Mouse (Mus musculus) T-helper 17 cell (primary cell): ENCODE measurements around the gene Zfp775.

Source experiments
- in situ Hi-C, 2 experiments: fragments of 300-600 bp; cut with MboI, MseI; formaldehyde crosslinking; loops; 1 replicate in 1 of 2; 2 replicates in 1 of 2; pipeline ENCODE4 v1.15.1; 2025; ENCODE audit warnings: high pct_unique_total_duplicates in 2 of 2

The Zfp775 gene

GRCm38 (mm10) chr6:48626984-48627383, 25.1 kb downstream of the Zfp775 start:
- in situ Hi-C loops, result loop anchor here (5.0 to 10.0 kb wide), 3 partner anchors 450 to 1378 kb away; no protein-coding TSS in a partner anchor

DNA sequence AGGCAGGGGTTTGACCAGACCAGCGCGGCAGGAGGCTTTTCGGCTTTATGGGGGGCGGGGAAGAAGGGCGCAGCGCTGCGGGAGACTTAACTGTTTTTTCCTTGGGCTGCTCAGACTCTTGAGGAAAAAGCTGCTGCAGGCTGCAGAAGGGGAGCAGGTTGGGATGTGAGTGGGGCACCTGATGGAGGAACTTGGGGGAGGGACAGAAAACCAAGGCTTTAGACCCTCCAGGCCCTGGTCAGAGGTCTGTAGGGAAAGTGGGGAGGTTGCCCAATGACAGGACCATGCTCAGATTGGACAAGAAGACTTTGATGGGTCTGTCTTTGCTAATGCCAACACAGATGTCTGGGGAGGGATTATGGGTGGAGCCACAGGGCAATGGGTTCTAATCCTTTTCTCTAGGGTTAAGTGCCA, 25.7 kb downstream of the Zfp775 start:
- in situ Hi-C loops, result loop anchor here (5.0 to 10.0 kb wide), 3 partner anchors 450 to 1377 kb away; no protein-coding TSS in a partner anchor

- in situ Hi-C loops, result loop anchor here (5.0 to 10.0 kb wide), 3 partner anchors 451 to 1376 kb away; no protein-coding TSS in a partner anchor
Observed at GRCm38 (mm10) chr6:48628377-48628776, 26.5 kb downstream of the Zfp775 start.

GRCm38 (mm10) chr6:48628808-48629660, 27.2 kb downstream of the Zfp775 start:
- in situ Hi-C loops, result loop anchor here (5.0 to 10.0 kb wide), 3 partner anchors 452 to 1376 kb away; no protein-coding TSS in a partner anchor

DNA sequence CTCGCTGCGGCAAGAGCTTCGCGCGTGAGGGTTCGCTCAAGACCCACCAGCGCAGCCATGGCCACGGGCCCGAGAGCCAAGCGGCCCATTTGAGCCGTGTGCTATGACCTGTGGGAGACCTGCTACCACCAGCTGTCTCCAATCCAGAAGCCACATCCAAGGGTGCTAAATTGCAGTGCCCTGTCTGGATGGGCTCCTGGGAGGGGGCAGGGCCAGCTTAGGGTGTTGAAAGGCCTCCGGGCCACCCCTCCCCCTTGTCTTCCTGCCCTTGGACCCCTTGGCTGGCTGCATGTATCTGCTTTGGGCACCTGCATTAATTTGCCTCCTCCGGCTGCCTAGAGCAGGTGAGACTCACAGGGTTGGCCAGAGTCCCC, 27.8 kb downstream of the Zfp775 start:
- in situ Hi-C loops, result loop anchor here (5.0 to 10.0 kb wide), 5 partner anchors 92 to 1375 kb away; partner anchors contain the start of gene Atp6v0e2 (in 1 of the 2)

- in situ Hi-C loops, result loop anchor here (5.0 to 10.0 kb wide), 2 partner anchors 94 to 446 kb away; partner anchors contain the start of gene Atp6v0e2 (in 1 of the 2)
Observed at GRCm38 (mm10) chr6:48630831-48631230, 29.0 kb downstream of the Zfp775 start.

GRCm38 (mm10) chr6:48635105-48635504, 33.2 kb downstream of the Zfp775 start:
- in situ Hi-C loops, result loop anchor here (5.0 to 10.0 kb wide), 3 partner anchors 98 to 450 kb away; partner anchors contain the start of gene Atp6v0e2 (in 1 of the 2)

GRCm38 (mm10) chr6:48636515-48636914, 34.7 kb downstream of the Zfp775 start:
- in situ Hi-C loops, result loop anchor here (5.0 to 10.0 kb wide), 3 partner anchors 99 to 452 kb away; partner anchors contain the start of gene Atp6v0e2 (in 1 of the 2)

DNA sequence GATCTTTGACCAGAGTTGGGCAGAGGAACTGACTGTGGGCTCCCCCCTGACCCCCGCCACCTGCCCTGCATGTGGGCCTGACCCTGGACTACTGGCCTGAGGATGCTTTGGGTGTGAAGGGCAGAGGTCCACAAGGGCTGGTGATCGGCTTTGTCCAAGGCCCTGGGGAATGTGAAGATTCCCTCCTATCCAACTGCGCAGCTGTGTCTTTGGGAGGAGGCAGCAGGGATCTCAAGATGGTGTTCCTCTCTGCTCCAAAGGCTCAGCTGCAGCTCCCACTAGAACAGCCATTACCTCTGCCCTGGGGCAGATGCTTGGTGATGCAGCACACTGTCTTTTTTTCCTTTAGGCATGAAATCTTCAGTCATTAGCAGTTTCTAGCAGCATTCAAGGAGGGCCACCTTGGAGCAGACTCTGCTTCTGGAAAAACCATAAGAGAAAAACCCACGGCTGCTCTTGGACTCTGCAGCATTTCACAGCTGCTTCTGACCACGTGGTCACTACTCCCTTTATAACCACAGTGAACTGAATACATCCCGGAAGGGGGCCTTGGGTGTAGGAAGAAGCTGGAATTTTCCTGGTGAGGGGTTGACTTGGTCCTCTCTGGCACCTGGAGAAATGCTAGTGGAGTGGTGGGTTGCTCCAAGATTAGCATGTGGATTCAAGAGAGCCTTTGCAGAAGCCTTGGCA, 36.1 kb downstream of the Zfp775 start:
- in situ Hi-C loops, result loop anchor here (5.0 to 10.0 kb wide), 3 partner anchors 101 to 453 kb away; partner anchors contain the start of gene Atp6v0e2 (in 1 of the 2)

- in situ Hi-C loops, result loop anchor here (5.0 to 10.0 kb wide), 3 partner anchors 101 to 454 kb away; partner anchors contain the start of gene Atp6v0e2 (in 1 of the 2)
Observed at GRCm38 (mm10) chr6:48638553-48638952, 36.7 kb downstream of the Zfp775 start.

DNA sequence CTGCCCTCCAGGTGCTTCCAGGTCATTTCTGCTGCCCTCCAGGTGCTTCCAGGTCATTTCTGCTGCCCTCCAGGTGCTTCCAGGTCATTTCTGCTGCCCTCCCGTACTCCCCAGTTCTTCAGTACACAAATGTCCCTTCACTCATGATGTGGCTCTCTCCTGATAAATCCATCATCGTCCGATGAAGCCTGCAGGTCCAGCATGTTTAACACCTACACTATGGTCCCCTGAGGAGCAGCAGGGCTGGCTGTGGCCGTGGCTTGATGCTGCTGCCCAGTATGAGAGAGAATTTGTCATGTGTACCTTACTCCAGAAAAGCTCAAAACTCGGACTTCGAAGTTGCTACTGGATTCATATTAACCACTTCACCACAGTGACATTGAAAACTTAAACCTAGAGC, 39.5 kb downstream of the Zfp775 start:
- in situ Hi-C loops, result no loop called here

DNA sequence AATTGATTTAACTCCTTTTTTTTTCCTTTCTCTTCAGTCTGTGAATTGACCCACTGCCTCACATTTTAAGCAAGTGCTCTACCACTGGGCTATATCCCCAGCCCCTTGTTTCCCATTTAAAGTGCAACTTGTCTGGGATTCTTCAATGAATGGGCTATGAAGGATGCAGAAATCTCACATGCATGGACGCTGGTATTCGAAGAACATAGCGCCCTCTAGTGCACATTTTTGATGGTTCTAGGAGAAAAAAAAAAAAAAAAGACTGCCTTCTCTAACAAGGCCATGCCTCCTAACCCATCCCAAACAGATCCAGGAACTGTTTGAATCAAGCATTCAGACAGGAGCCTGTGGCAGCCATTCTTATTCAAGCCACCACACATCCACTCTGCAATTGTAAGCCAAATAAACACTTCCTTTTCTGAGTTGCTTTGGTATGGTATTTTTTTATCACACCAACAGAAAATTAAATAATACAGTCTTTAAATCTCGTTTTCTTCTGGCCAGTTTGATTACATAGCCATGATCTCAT, 41.0 kb downstream of the Zfp775 start:
- in situ Hi-C loops, result no loop called here

DNA sequence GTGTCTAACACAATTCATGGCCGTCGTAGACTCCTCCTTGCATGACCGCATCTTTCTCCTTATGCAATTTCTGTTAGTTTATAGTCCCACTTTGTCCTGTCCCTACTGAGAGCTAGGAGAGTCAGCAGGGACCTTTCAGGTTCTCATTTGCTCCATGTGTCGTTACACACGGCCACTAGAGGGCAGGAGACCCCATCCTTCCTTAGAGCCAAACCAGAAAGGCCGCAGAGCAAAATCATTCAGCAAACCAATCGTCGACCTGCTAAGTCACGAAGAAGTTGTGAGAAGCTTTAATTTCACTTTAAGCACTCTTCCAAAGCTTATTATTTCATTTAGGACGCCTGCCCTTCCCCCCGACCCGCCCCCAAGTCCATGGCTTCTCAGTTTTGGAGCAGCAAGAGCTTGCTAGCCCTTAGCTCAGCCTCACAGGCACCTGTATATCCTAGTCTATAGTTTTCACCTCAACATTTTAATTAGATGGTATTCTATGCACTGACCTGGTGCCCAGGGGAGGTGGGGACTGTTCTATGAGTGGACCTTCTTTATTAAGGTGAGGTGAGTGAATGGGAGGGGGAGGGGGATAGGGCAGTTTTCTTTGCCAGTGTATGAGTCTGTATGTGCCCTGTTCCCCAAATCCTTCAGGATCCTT, 43.9 kb downstream of the Zfp775 start:
- in situ Hi-C loops, result loop anchor here (5.0 kb wide), 3 partner anchors 57 to 127 kb away; partner anchors contain the start of genes Gimap3 (in 2 of the 2) and Gimap1 (in 1 of the 2)

- in situ Hi-C loops, result loop anchor here (5.0 kb wide), 3 partner anchors 56 to 126 kb away; partner anchors contain the start of genes Gimap3 (in 2 of the 2) and Gimap1 (in 1 of the 2)
Observed at GRCm38 (mm10) chr6:48646309-48646690, 44.4 kb downstream of the Zfp775 start.

- in situ Hi-C loops, result loop anchor here (5.0 kb wide), 3 partner anchors 55 to 125 kb away; partner anchors contain the start of genes Gimap3 (in 2 of the 2) and Gimap1 (in 1 of the 2)
Observed at GRCm38 (mm10) chr6:48646995-48647394, 45.1 kb downstream of the Zfp775 start, which contains the start of gene Gimap8. TSS of gene Gimap8 (plus strand) at chr6:48647234.

DNA sequence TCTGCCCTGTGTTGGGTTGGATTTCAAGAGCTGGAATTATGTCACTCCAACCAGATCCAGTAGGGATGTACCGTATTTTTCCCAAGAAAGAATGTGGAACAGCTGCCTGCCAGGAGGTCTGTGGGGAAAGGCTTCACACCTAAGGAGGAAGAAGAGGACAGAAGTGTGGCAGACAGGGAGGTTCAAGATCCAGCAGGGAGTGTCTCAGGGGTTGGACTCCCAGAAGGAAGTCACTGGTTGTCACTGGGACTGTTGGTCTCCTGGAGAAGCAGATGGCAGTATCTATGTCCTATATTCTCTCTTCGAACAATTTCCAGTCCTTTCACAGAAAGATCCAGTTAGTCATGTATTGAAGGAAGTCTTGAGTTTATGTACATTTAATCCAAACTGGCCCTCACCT, 45.7 kb downstream of the Zfp775 start:
- in situ Hi-C loops, result loop anchor here (5.0 kb wide), 3 partner anchors 55 to 125 kb away; partner anchors contain the start of genes Gimap3 (in 2 of the 2) and Gimap1 (in 1 of the 2)

- in situ Hi-C loops, result loop anchor here (5.0 kb wide), 3 partner anchors 54 to 124 kb away; partner anchors contain the start of genes Gimap3 (in 2 of the 2) and Gimap1 (in 1 of the 2)
Observed at GRCm38 (mm10) chr6:48648779-48649178, 46.9 kb downstream of the Zfp775 start.

DNA sequence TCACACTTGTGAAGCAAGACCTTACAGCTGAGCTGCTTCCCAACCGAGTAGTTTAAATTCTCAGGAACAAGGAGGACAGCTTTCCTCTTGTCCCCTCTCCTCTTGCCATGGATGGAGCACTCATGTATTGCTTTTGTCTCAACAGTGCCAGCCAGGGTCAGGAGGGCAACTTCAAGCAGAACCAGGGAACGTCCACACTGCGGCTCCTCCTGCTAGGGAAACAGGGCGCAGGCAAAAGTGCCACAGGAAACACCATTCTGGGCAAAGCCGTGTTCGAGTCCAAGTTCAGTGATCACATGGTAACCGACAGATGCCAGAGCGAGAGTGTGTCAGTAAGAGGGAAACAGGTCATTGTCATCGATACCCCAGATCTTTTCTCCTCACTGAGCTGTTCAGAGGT, 48.2 kb downstream of the Zfp775 start:
- in situ Hi-C loops, result no loop called here

- in situ Hi-C loops, result no loop called here
Observed at GRCm38 (mm10) chr6:48658721-48659120, 56.9 kb downstream of the Zfp775 start.

DNA sequence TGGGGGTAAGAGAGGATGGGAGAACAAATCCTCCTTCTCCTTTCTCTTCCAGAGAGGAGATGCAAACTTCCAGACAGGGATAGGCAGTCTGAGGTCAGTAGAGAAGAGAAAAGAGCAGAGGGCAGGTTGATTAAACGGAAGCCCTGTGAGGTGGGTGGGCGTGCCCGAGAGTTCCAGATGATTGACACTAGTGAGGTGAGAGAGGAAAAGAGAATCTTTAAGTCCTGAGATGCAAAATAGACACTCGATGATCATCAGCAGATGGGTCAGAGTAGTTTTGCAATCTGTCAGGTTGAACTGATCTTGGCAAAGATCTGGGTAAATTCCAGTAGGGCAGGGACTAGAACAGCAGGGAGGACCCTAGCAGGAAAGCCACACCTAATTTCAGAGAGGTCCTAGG, 62.9 kb downstream of the Zfp775 start:
- in situ Hi-C loops, result loop anchor here in 1 of 2 experiments (10.0 kb wide), 1 partner anchor 980 kb away; no protein-coding TSS in a partner anchor
